Mouse (Mus musculus) kidney, postnatal 0 days (tissue): ENCODE measurements around the gene Zfp526. TPM values are rescaled to one million over a fixed set of nuclear protein-coding genes. Genes with fewer than 3 reads are reported as not detected.
A peak's percentile ranks its signal among the peaks of the same experiment; 100 is the strongest.

ENCODE experiments used
- ATAC-seq: fragments of 200-750 bp; cut with Nextera tagmentation; replicated peaks from 2 replicates; pipeline ENCODE4 v1.8.0; 2017; ENCODE audit warnings: low read depth, moderate number of reproducible peaks, moderate TSS enrichment, moderate library complexity; ENCODE audit not compliant: low FRiP score
- DNase-seq: peaks from one replicate; pipeline ENCODE4 v3.0.0-alpha.2; 2016; ENCODE audit warnings: low spot score
- H3K27ac ChIP-seq: fragments of 300-500 bp; sonication (generic); 2 replicates; pipeline ENCODE4 v1.5.1; 2014; ENCODE audit warnings: mild to moderate bottlenecking
- H3K27me3 ChIP-seq: fragments of 300-500 bp; sonication (generic); 2 replicates; pipeline ENCODE4 v1.6.1; 2014; ENCODE audit warnings: low read length, mixed read lengths; ENCODE audit not compliant: insufficient read depth
- H3K36me3 ChIP-seq: fragments of 300-500 bp; sonication (generic); 2 replicates; pipeline ENCODE4 v1.6.1; 2014; ENCODE audit warnings: low read length, mixed read lengths; ENCODE audit not compliant: insufficient read depth
- H3K4me1 ChIP-seq: fragments of 300-500 bp; sonication (generic); replicated peaks from 2 replicates; pipeline ENCODE4 v1.6.1; 2014; ENCODE audit warnings: antibody characterized with exemption, low read length, mixed read lengths; ENCODE audit not compliant: insufficient read depth
- H3K4me2 ChIP-seq: fragments of 300-500 bp; sonication (generic); 2 replicates; pipeline ENCODE4 v1.6.1; 2014; ENCODE audit warnings: mild to moderate bottlenecking, low read length, moderate library complexity, mixed read lengths
- H3K4me3 ChIP-seq: fragments of 300-500 bp; sonication (generic); replicated peaks from 2 replicates; pipeline ENCODE4 v1.5.1; 2014; ENCODE audit warnings: low read depth, low read length
- H3K9ac ChIP-seq: fragments of 300-500 bp; sonication (generic); 2 replicates; pipeline ENCODE4 v1.6.1; 2014; ENCODE audit warnings: low read depth, low read length
- H3K9me3 ChIP-seq: fragments of 300-500 bp; sonication (generic); replicated peaks from 2 replicates; pipeline ENCODE4 v1.6.1; 2016; ENCODE audit warnings: low read length, inconsistent platforms, mixed read lengths
- CTCF ChIP-seq: IDR thresholded peaks from 2 replicates; pipeline ENCODE4 v1.5.1; 2016; ENCODE audit warnings: antibody characterized with exemption, low read depth, mild to moderate bottlenecking, moderate library complexity
- WGBS: fragments of 180-500 bp; shearing (Covaris S2); extraction: QIAGEN DNeasy Blood & Tissue Kit; methylation state at CpG from one replicate; pipeline ENCODE4 v1.1.7; 2014; 5-methylcytosine and 5-hydroxymethylcytosine counted together
- polyA plus RNA-seq: library from polyadenylated mRNA; unstranded; fragments of >200 nt; fragmentation: Nextera tagmentation; extraction: Ambion mirVana; gene quantifications from 2 replicates; pipeline ENCODE4 v1.2.1, GENCODE M21; 2015

Zfp526 gene
- polyA plus RNA-seq, 1 experiment from 2014 or later, result 1.9 TPM

DNA sequence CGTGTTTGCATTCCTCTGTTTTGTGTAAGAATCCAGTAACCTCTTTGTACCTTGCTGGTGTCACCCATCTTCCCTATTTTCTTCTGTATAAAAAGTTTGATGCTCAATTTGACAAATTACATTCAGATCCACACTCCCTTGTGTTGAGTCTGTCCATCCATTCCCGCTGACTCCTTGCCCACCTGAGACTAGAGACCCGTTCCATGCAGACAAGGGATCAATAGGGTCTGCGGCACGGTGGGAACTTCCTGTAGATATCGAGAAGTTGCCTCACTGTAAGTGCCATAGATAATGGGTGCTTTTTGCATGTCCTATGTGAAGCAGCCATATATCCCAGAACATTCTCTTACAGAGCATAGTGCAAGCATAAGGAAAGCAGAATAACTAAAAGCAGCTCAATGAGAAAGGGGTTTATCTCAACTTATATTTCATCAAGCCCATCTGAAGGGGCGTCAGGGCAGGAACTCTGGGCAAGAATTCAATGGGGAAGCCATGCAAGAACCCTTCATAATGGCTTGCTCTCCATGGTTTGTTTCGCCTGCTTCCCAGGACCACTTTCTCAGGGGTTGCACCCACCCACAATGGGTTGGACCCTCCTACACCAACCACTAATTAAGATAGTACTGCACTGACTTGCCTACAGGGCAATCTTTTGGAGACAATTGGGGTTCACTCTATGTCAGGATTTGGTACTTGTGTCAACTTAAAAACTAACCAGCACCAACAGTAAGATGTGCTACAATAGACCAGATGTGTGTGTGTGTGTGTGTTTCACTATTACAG is 45.1 kb downstream of the Zfp526 start:
- Histone ChIP-seq H3K4me3 (no peak overlapping the region), H3K9ac (no peak overlapping the region)
- no peak for DNase-seq

DNA sequence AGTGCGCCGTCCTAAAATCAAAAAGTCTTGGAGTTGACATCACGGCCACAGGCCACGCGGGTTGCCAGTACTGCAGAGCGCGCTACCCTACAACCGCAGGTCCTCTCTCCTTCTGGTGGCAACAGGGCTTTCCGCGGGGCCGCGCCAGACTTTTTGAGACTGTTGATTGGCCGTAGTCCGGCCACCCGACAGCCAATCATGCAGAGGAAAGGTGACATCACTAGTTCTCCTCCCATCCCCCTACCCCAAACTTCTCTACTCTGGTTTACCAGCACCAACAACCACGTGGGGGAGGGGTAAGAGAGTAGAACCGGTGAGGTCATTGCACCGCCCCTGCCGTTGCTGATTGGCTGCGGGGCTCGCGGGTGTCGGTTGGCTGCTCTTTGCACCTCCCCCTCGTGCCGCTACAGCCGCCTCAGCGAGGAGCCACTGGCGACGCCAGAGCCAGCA is 46.1 kb downstream of the Zfp526 start, which contains the start of gene Cic:
Gene Cic, plus strand, starts transcription at position 404 of the 450 bp plus-strand sequence.
- Histone ChIP-seq H3K4me2 (peak within 1 kb of the TSS; percentile 80), H3K9me3 (no peaks in the 10 kb centered on the region), H3K27ac (peak within 1 kb of the TSS; percentile 97), H3K4me1 (peaks cover 15% of the 10 kb centered on the region; the same call in 1 of the 2 replicates), H3K9ac (peak within 1 kb of the TSS; percentile 83), H3K27me3 (no peaks in the 10 kb centered on the region), H3K36me3 (peaks cover 11% of the 10 kb centered on the region; the same call in 1 of the 2 replicates), H3K4me3 (peak within 1 kb of the TSS; percentile 71)
- no peak for TF ChIP-seq CTCF
- DNase-seq, result peak; percentile 100
- under 1% methylated on average over 29 of the region's 29 CpGs for WGBS
- ATAC-seq, result peak; percentile 85

More for the DNA sequence above, 45.1 kb downstream of the Zfp526 start:
- no peak for ATAC-seq
- Histone ChIP-seq H3K4me2 (peak overlapping the region; percentile 61), H3K9me3 (no peaks in the 10 kb centered on the region), H3K27me3 (no peaks in the 10 kb centered on the region), H3K27ac (no peak overlapping the region), H3K4me1 (peaks cover 15% of the 10 kb centered on the region; the same call in 1 of the 2 replicates), H3K36me3 (0 out of 2 replicates have a peak, but pooled peaks cover 6% of the 10 kb centered on the region)
- no peak for TF ChIP-seq CTCF
- WGBS, result 84% methylated on average over 8 of the region's 8 CpGs

DNA sequence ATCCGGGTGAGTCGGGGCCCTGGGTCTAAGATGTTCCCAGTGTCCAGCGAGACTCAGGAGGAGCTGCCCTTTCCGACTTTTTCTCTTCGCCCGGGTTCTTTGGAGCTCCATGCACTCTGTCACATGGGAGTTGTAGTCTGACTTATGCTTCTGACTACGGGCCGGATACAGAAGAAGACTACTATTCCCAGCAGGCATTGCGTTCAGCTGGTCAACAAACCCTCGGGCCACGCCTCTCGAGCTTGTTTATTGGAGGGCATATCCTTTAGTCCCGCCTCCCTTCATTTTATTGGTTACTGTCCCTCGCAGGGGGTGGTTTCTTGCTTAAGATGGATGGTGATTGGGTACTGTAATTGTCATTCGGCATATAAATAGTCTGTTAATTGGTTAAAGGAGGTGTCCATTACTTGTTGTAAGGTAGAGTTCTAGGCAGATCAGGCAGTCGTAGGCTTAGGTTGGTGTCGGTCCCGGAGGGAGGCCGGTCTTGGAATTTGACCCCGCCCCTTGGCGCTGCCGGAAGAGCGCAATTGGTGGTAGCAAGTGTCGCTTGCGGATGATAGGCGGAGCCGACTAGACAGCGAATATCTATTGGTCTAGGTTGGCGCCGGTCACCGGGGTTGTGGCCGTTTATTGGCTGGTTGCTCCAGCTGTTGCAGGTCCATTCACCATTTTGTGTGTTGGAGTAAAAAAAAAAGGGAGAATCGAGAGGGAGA is 46.7 kb downstream of the Zfp526 start:
- Histone ChIP-seq H3K27ac (peak overlapping the region; percentile 97), H3K9me3 (no peaks in the 10 kb centered on the region), H3K9ac (peak overlapping the region; percentile 83), H3K4me2 (peak overlapping the region; percentile 80), H3K4me3 (peak overlapping the region; percentile 71), H3K36me3 (peaks cover 16% of the 10 kb centered on the region), H3K27me3 (no peaks in the 10 kb centered on the region), H3K4me1 (peaks cover 15% of the 10 kb centered on the region; the same call in 1 of the 2 replicates)
- WGBS, result under 1% methylated on average over 33 of the region's 33 CpGs
- ATAC-seq, result peak; percentile 96
- 0 out of 2 replicates have a peak, but pooled peaks have one; percentile 8 for TF ChIP-seq CTCF
- peak; percentile 100 for DNase-seq

DNA sequence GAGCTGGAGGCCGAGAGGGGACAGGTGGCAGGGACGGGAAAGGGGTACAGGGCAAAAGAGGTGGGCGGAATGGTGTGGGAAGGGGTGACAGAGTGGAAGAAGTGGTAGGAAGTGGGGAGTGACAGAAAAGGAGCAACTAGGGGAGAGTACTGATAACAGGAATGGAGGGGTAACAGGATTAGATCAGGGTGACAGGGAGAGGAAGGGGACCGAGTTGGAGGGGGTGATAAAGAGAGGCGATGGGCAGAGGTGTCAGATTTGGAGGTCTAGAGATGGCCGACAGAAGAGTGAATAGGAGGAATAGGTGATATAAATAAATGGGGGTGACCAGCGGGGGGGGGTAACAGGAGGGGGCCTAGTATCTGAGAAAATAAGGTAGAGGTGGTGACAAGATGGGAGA is 47.4 kb downstream of the Zfp526 start:
- WGBS, result 2% methylated on average over 7 of the region's 7 CpGs
- no peak for DNase-seq

DNA sequence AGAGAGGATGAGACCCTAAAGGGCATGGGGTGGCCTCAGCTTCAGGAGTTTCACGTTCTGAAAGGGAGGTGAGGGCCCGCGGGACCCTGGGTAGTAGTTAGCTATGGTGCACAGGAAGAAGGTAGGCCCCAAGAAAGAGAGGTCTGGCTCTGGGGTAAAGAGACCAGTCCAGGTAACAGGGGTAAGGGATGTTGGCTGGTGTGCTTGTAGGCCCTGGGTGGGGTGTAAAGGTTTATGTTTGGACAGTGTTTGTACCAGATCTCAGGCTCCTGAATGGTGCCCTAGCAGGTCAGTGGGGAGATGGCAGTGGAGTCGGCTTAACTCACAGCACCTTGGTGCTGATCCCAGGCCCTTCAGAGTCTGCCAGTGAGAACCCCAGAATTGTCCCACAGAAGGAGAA is 47.8 kb downstream of the Zfp526 start:
- DNase-seq (no peak), ATAC-seq (no peak)
- peak overlapping the region; percentile 65 for H3K4me3 ChIP-seq
- H3K4me2 ChIP-seq, result peak overlapping the region; percentile 80
- no peak for TF ChIP-seq CTCF
- H3K9ac ChIP-seq, result peak overlapping the region; percentile 71
- WGBS, result 35% methylated on average over 4 of the region's 4 CpGs
- H3K27ac ChIP-seq, result peak overlapping the region; percentile 77
- no peaks in the 10 kb centered on the region for H3K27me3 ChIP-seq
- H3K9me3 ChIP-seq, result no peaks in the 10 kb centered on the region
- H3K4me1 ChIP-seq, result peaks cover 15% of the 10 kb centered on the region; the same call in 1 of the 2 replicates
- H3K36me3 ChIP-seq, result peaks cover 22% of the 10 kb centered on the region

More for the DNA sequence above, 47.4 kb downstream of the Zfp526 start:
- Histone ChIP-seq H3K9ac (peak overlapping the region; percentile 71), H3K4me2 (peak overlapping the region; percentile 80), H3K9me3 (no peaks in the 10 kb centered on the region), H3K36me3 (peaks cover 22% of the 10 kb centered on the region), H3K4me3 (peak overlapping the region; percentile 65), H3K27ac (peak overlapping the region; percentile 77), H3K4me1 (peaks cover 15% of the 10 kb centered on the region; the same call in 1 of the 2 replicates), H3K27me3 (no peaks in the 10 kb centered on the region)
- ATAC-seq, result no peak
- TF ChIP-seq CTCF, result no peak
